Mouse (Mus musculus) spleen, adult 2 months (tissue): ENCODE measurements around the gene Rab3gap1.

Experiments used
- CTCF ChIP-seq: fragments of 200-500 bp; IDR thresholded peaks from 2 replicates; pipeline ENCODE4 v1.5.1; 2011; ENCODE audit warnings: mild to moderate bottlenecking, inconsistent platforms; ENCODE audit not compliant: insufficient read depth, insufficient read length, insufficient replicate concordance; ENCODE audit errors: extremely low read depth
- POLR2A ChIP-seq: fragments of 200-500 bp; IDR thresholded peaks from 2 replicates; pipeline ENCODE4 v1.6.1; 2011; ENCODE audit warnings: low read depth, low read length, inconsistent platforms

GRCm38 (mm10) chr1:127913116-127913515 lies 44.5 kb downstream of the Rab3gap1 start:
- TF ChIP-seq POLR2A (no peak), CTCF (no peak)
